Mouse (Mus musculus) MEL (cell line): ENCODE measurements at regions not wholly inside any gene's neighbourhood (a gene's known extent, or its start where the extent isn't known, plus 50 kb on each side); places are given as distances from the start of the nearest gene placed in this dataset.

ENCODE experiments used
- DNase-seq: peaks from one replicate; pipeline ENCODE4 v3.0.0; 2011; ENCODE audit warnings: low read depth, low spot score
- H3K27ac ChIP-seq: 2 replicates; pipeline ENCODE4 v1.5.1; 2012; ENCODE audit warnings: low read depth, mild to moderate bottlenecking, control low read depth, low read length, moderate library complexity; ENCODE audit not compliant: control insufficient read depth
- H3K27me3 ChIP-seq, 2 experiments: fragments of 150-350 bp in 1 of 2; sonication (generic) in 1 of 2; 2 replicates each; pipeline ENCODE4 v1.6.1; 2012; ENCODE audit warnings: low read length in 2 of 2, mild to moderate bottlenecking in 2 of 2, improper control_type of control experiment in 1 of 2, moderate library complexity in 1 of 2; ENCODE audit not compliant: insufficient read depth in 2 of 2, control insufficient read depth in 1 of 2
- H3K36me3 ChIP-seq, 2 experiments: 2 replicates each; pipeline ENCODE4 v1.6.1; 2012 to 2014; ENCODE audit warnings: low read length in 2 of 2, improper control_type of control experiment in 1 of 2, inconsistent platforms in 1 of 2, mild to moderate bottlenecking in 1 of 2; ENCODE audit not compliant: insufficient read depth in 2 of 2, control insufficient read depth in 1 of 2
- H3K4me1 ChIP-seq, 2 experiments: fragments of 150-350 bp in 1 of 2; sonication (generic) in 1 of 2; 2 replicates each; pipeline ENCODE4 v1.6.1; 2012; ENCODE audit warnings: low read length in 2 of 2, improper control_type of control experiment in 1 of 2, mild to moderate bottlenecking in 1 of 2; ENCODE audit not compliant: insufficient read depth in 2 of 2, control insufficient read depth in 1 of 2
- H3K4me3 ChIP-seq, 2 experiments: fragments of 150-350 bp in 1 of 2; sonication (generic) in 1 of 2; 2 replicates each; pipeline ENCODE4 v1.5.1; 2012; ENCODE audit warnings: low read depth in 2 of 2, low read length in 2 of 2, mild to moderate bottlenecking in 2 of 2, moderate library complexity in 2 of 2, control low read depth in 1 of 2, improper control_type of control experiment in 1 of 2; ENCODE audit not compliant: control insufficient read depth in 1 of 2, insufficient read depth in 1 of 2
- H3K79me2 ChIP-seq: 2 replicates; pipeline ENCODE4 v1.6.1; 2012; ENCODE audit warnings: mild to moderate bottlenecking, low read length, moderate library complexity; ENCODE audit not compliant: control insufficient read depth, poor library complexity, insufficient read depth
- H3K9ac ChIP-seq: 2 replicates; pipeline ENCODE4 v1.6.1; 2012; ENCODE audit warnings: low read depth, mild to moderate bottlenecking, control low read depth, low read length, moderate library complexity; ENCODE audit not compliant: control insufficient read depth, poor library complexity, severe bottlenecking
- H3K9me3 ChIP-seq: fragments of 150-350 bp; sonication (generic); replicated peaks from 2 replicates; pipeline ENCODE4 v1.6.1; 2012; ENCODE audit warnings: mild to moderate bottlenecking, low read length, improper control_type of control experiment, moderate library complexity; ENCODE audit not compliant: insufficient read depth
- BHLHE40 ChIP-seq: IDR thresholded peaks from 2 replicates; pipeline ENCODE4 v1.6.1; 2012; ENCODE audit warnings: low read depth, mild to moderate bottlenecking, inconsistent platforms, low read length, improper control_type of control experiment, borderline replicate concordance
- CHD2 ChIP-seq: IDR thresholded peaks from 2 replicates; pipeline ENCODE4 v1.6.1; 2011; ENCODE audit warnings: low read length, improper control_type of control experiment
- CTCF ChIP-seq, 3 experiments: IDR thresholded peaks in 2 of 3; conservative IDR thresholded peaks in 1 of 3; 2 replicates each; pipeline ENCODE4 v1.5.1; 2011 to 2012; ENCODE audit warnings: low read length in 3 of 3, low read depth in 2 of 3, mild to moderate bottlenecking in 2 of 3, improper control_type of control experiment in 1 of 3, inconsistent platforms in 1 of 3, mixed read lengths in 1 of 3, moderate library complexity in 1 of 3; ENCODE audit not compliant: control insufficient read depth in 1 of 3, insufficient read depth in 1 of 3, poor library complexity in 1 of 3, severe bottlenecking in 1 of 3
- ELF1 ChIP-seq: IDR thresholded peaks from 2 replicates; pipeline ENCODE4 v1.6.1; 2014; ENCODE audit warnings: low read depth, mild to moderate bottlenecking, inconsistent platforms, low read length, improper control_type of control experiment, moderate library complexity
- ETS1 ChIP-seq: IDR thresholded peaks from 2 replicates; pipeline ENCODE4 v1.6.1; 2012; ENCODE audit warnings: low read depth, mild to moderate bottlenecking, inconsistent platforms, low read length, improper control_type of control experiment, moderate library complexity
- GABPA ChIP-seq: IDR thresholded peaks from 2 replicates; pipeline ENCODE4 v1.6.1; 2012; ENCODE audit warnings: low read depth, mild to moderate bottlenecking, inconsistent platforms, low read length, improper control_type of control experiment, moderate library complexity
- HCFC1 ChIP-seq: IDR thresholded peaks from 2 replicates; pipeline ENCODE4 v1.6.1; 2012; ENCODE audit warnings: low read depth, mild to moderate bottlenecking, inconsistent platforms, low read length, improper control_type of control experiment, moderate library complexity
- JUND ChIP-seq: IDR thresholded peaks from 2 replicates; pipeline ENCODE4 v1.6.1; 2011; ENCODE audit warnings: low read depth, mild to moderate bottlenecking, improper control_type of control experiment, low read length
- KAT2A ChIP-seq: conservative IDR thresholded peaks from 2 replicates; pipeline ENCODE4 v1.6.1; 2012; ENCODE audit warnings: low read depth, low read length, improper control_type of control experiment, inconsistent platforms
- MAFK ChIP-seq: IDR thresholded peaks from 2 replicates; pipeline ENCODE4 v1.6.1; 2011; ENCODE audit warnings: low read depth, mild to moderate bottlenecking, low read length, improper control_type of control experiment, borderline replicate concordance
- MAX ChIP-seq: IDR thresholded peaks from 2 replicates; pipeline ENCODE4 v1.6.1; 2011; ENCODE audit warnings: low read length, improper control_type of control experiment
- MEF2A ChIP-seq: IDR thresholded peaks from 2 replicates; pipeline ENCODE4 v1.6.1; 2014; ENCODE audit warnings: low read depth, mild to moderate bottlenecking, inconsistent platforms, low read length, improper control_type of control experiment; ENCODE audit not compliant: poor library complexity, insufficient replicate concordance, severe bottlenecking; ENCODE audit errors: extremely low read depth
- MXI1 ChIP-seq: IDR thresholded peaks from 2 replicates; pipeline ENCODE4 v1.6.1; 2011; ENCODE audit warnings: mild to moderate bottlenecking, low read depth, low read length, improper control_type of control experiment
- MYB ChIP-seq: IDR thresholded peaks from 2 replicates; pipeline ENCODE4 v1.6.1; 2011; ENCODE audit warnings: mild to moderate bottlenecking, low read depth, low read length, improper control_type of control experiment
- NELFE ChIP-seq: IDR thresholded peaks from 2 replicates; pipeline ENCODE4 v1.6.1; 2011; ENCODE audit warnings: low read depth, low read length, improper control_type of control experiment
- NRF1 ChIP-seq: IDR thresholded peaks from 2 replicates; pipeline ENCODE4 v1.6.1; 2014; ENCODE audit warnings: low read depth, mild to moderate bottlenecking, inconsistent platforms, low read length, improper control_type of control experiment, moderate library complexity; ENCODE audit not compliant: poor library complexity, insufficient read depth, severe bottlenecking
- POLR2AphosphoS2 ChIP-seq: IDR thresholded peaks from 2 replicates; pipeline ENCODE4 v1.6.1; 2011; ENCODE audit warnings: low read length, improper control_type of control experiment
- RAD21 ChIP-seq: IDR thresholded peaks from 2 replicates; pipeline ENCODE4 v1.6.1; 2011; ENCODE audit warnings: mild to moderate bottlenecking, low read depth, low read length, improper control_type of control experiment
- SIN3A ChIP-seq: IDR thresholded peaks from 2 replicates; pipeline ENCODE4 v1.6.1; 2012; ENCODE audit warnings: low read length, improper control_type of control experiment, inconsistent platforms
- SMC3 ChIP-seq: IDR thresholded peaks from 2 replicates; pipeline ENCODE4 v1.6.1; 2011; ENCODE audit warnings: low read depth, low read length, improper control_type of control experiment
- TCF12 ChIP-seq: IDR thresholded peaks from 2 replicates; pipeline ENCODE4 v1.6.1; 2014; ENCODE audit warnings: low read depth, mild to moderate bottlenecking, inconsistent platforms, low read length, improper control_type of control experiment, moderate library complexity
- USF2 ChIP-seq, 2 experiments: IDR thresholded peaks; 2 replicates each; pipeline ENCODE4 v1.6.1; 2011 to 2012; ENCODE audit warnings: improper control_type of control experiment in 2 of 2, low read length in 2 of 2, borderline replicate concordance in 1 of 2, inconsistent platforms in 1 of 2, low read depth in 1 of 2, mild to moderate bottlenecking in 1 of 2; ENCODE audit not compliant: insufficient read depth in 1 of 2
- ZC3H11A ChIP-seq: IDR thresholded peaks from 2 replicates; pipeline ENCODE4 v1.6.1; 2012; ENCODE audit warnings: low read depth, mild to moderate bottlenecking, inconsistent platforms, low read length, improper control_type of control experiment
- ZKSCAN1 ChIP-seq: IDR thresholded peaks from 2 replicates; pipeline ENCODE4 v1.6.1; 2012; ENCODE audit warnings: low read depth, mild to moderate bottlenecking, inconsistent platforms, low read length, improper control_type of control experiment, moderate library complexity

DNA sequence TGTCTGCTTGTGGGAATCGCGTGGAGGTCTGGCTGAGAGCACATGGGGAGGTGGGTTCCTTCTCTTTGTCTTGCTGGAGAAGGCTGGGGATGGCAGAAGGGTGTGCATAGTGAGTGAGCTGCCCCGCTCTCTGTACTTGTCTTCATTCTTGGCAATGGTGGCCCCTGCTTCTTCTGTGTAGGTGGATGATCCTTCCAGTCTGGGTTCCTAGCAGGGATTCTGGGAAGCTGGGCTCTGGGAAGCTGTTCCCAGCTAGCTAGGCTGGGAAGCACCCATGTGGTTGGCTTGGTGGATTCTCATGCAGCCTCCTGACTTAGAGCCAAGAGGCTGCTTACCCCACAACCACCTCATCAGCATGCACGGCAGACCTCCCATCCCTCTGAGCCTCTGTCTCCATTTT lies 156.6 kb downstream of the 9530068E07Rik start:
- no peak for DNase-seq
- Histone ChIP-seq H3K4me3 (no peak overlapping the region), H3K27ac (no peak overlapping the region), H3K36me3 (no peaks in the 10 kb centered on the region), H3K9ac (no peak overlapping the region), H3K79me2 (no peaks in the 10 kb centered on the region), H3K9me3 (no peaks in the 10 kb centered on the region), H3K27me3 (no peaks in the 10 kb centered on the region), H3K4me1 (no peaks in the 10 kb centered on the region)
- TF ChIP-seq POLR2AphosphoS2 (no peak), NELFE (no peak), CTCF (IDR thresholded peaks at IDR 0.05 in 2 of 3, conservative IDR thresholded peaks at IDR 0.05 in 1 of 3; ENCODE audit: control insufficient read depth in 1 of 3, insufficient read depth in 1 of 3, low read depth in 2 of 3, low read length in 3 of 3, poor library complexity in 1 of 3, severe bottlenecking in 1 of 3) (no peak), SIN3A (no peak)

DNA sequence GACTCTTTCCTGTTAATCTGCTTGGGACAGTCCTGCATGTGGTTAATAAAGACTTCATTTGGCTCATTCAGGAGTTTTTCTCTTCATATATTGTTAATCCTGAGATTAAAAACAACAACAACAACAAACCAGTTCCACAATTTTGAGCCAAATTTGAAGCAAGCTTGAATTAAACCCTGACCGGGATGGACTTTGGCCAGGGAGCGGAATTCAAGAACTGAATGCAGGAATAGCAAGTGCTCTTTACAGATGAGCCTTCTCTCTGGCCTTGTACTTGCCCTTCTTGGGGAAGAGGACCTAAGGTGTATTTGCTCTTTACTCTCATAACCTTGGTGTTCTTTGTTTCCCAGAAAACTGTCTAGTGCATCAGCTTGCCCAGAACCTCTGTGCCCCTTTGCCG lies 161.6 kb downstream of the 9530068E07Rik start:
- no peaks in the 10 kb centered on the region for H3K79me2 ChIP-seq
- no peaks in the 10 kb centered on the region for H3K36me3 ChIP-seq
- H3K9me3 ChIP-seq = no peaks in the 10 kb centered on the region
- no peak overlapping the region for H3K27ac ChIP-seq
- H3K4me1 ChIP-seq = no peaks in the 10 kb centered on the region
- DNase-seq = no peak
- no peaks in the 10 kb centered on the region for H3K27me3 ChIP-seq
- no peak overlapping the region for H3K9ac ChIP-seq
- TF ChIP-seq MAFK (no peak), ETS1 (no peak), RAD21 (no peak), ELF1 (no peak), TCF12 (no peak), GABPA (no peak), ZKSCAN1 (no peak)
- TF ChIP-seq, all 39 proteins: peak for 0
- H3K4me3 ChIP-seq = no peak overlapping the region

DNA sequence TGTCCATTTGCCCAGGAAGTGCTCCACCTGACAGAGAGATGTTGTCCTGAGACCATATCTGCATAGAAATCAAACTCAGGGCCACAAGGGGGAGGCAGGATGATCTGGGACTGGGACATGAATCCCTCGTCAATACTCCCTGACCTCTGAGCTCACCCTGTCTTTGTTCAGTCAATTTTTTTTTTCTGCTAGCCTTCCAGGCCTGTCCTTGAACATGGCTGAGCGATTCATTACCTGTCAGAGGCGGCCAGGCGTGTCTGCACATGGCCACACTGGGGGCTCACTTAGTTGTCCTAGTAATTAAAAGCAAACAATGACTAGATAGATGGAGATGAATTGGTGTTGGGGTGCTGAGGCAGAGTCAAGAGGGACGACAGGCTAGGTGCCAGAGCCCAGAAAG lies 162.6 kb downstream of the 9530068E07Rik start:
- DNase-seq = no peak
- Histone ChIP-seq H3K9me3 (no peaks in the 10 kb centered on the region), H3K27ac (no peak overlapping the region), H3K36me3 (no peaks in the 10 kb centered on the region), H3K4me1 (no peaks in the 10 kb centered on the region), H3K4me3 (no peak overlapping the region), H3K79me2 (no peaks in the 10 kb centered on the region), H3K27me3 (no peaks in the 10 kb centered on the region), H3K9ac (no peak overlapping the region)
- no peak for TF ChIP-seq CTCF (IDR thresholded peaks at IDR 0.05 in 2 of 3, conservative IDR thresholded peaks at IDR 0.05 in 1 of 3; ENCODE audit: control insufficient read depth in 1 of 3, insufficient read depth in 1 of 3, low read depth in 2 of 3, low read length in 3 of 3, poor library complexity in 1 of 3, severe bottlenecking in 1 of 3)
- TF ChIP-seq MXI1 = no peak
- no peak for TF ChIP-seq USF2 (IDR thresholded peaks at IDR 0.05; ENCODE audit: borderline replicate concordance in 1 of 2, insufficient read depth in 1 of 2, low read depth in 1 of 2, low read length in 2 of 2)
- TF ChIP-seq MEF2A = no peak
- no peak for TF ChIP-seq ZKSCAN1
- no peak for TF ChIP-seq ZC3H11A
- no peak for TF ChIP-seq MYB
- TF ChIP-seq MAX = no peak
- TF ChIP-seq HCFC1 = no peak
- no peak for TF ChIP-seq ETS1
- TF ChIP-seq JUND = no peak
- no peak for TF ChIP-seq SMC3
- TF ChIP-seq CHD2 = no peak
- no peak for TF ChIP-seq RAD21
- no peak for TF ChIP-seq BHLHE40
- TF ChIP-seq KAT2A = no peak
- no peak for TF ChIP-seq NRF1
